Mouse (Mus musculus) cortical plate, adult 2 months (tissue): ENCODE results near the gene Thap8. TPM values are rescaled to one million over a fixed set of nuclear protein-coding genes. Genes with fewer than 3 reads are reported as not detected.
A peak's percentile ranks its signal among the peaks of the same experiment; 100 is the strongest.

Experiments
- H3K27ac ChIP-seq: fragments of 200-500 bp; 2 replicates; pipeline ENCODE4 v1.5.1; 2012; ENCODE audit warnings: low read length, control low read depth, inconsistent platforms; ENCODE audit not compliant: insufficient read depth
- H3K4me1 ChIP-seq: fragments of 200-500 bp; 2 replicates; pipeline ENCODE4 v1.6.1; 2011; ENCODE audit warnings: low read length; ENCODE audit not compliant: control insufficient read depth, insufficient read depth
- H3K4me3 ChIP-seq: fragments of 200-500 bp; 2 replicates; pipeline ENCODE4 v1.5.1; 2011; ENCODE audit warnings: mild to moderate bottlenecking, low read length, control low read depth; ENCODE audit not compliant: insufficient read depth
- CTCF ChIP-seq: fragments of 200-500 bp; IDR thresholded peaks from 2 replicates; pipeline ENCODE4 v1.5.1; 2011; ENCODE audit warnings: mild to moderate bottlenecking, control low read depth, low read length; ENCODE audit not compliant: insufficient read depth; ENCODE audit errors: extremely low read depth
- POLR2A ChIP-seq: fragments of 200-500 bp; IDR thresholded peaks from 2 replicates; pipeline ENCODE4 v1.6.1; 2011; ENCODE audit warnings: mild to moderate bottlenecking, low read length, control low read depth; ENCODE audit not compliant: insufficient read depth; ENCODE audit errors: extremely low read depth
- polyA plus RNA-seq: library from polyadenylated mRNA; depleted of rRNA; stranded (reverse); fragments of >200 nt; gene quantifications from 2 replicates; pipeline ENCODE4 v1.2.3, GENCODE M21; 2012; rRNA removed

Gene Thap8
- polyA plus RNA-seq, 1 experiment: 0.38 TPM

DNA sequence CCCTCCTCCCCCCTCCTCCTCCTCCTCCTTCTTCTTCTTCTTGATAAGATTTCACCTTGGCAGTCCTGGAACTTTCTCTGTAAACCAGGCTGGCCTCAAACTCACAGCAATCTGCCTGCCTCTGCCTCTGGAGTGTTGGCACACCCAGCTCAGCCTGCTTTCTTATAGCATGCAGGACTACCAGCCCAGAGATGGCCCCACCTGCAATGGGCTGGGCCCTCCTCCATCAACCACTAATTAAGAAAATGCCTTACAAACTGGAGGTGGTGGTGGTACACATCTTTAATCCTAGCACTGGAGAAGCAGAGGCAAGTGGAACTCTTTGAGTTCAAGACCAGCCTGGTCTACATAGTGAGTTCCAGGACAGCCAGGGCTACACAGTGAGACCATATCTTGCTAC is 46.5 kb downstream of the Thap8 start:
- no peak overlapping the region for H3K27ac ChIP-seq
- H3K4me3 ChIP-seq: no peak overlapping the region
- H3K4me1 ChIP-seq: peaks cover 1% of the 10 kb centered on the region
- no peak for TF ChIP-seq CTCF
- TF ChIP-seq POLR2A: no peak

- no peak for TF ChIP-seq CTCF
- TF ChIP-seq POLR2A: no peak
- Histone ChIP-seq H3K4me1 (peaks cover 1% of the 10 kb centered on the region), H3K27ac (no peak overlapping the region), H3K4me3 (no peak overlapping the region)
These were observed 47.2 kb downstream of the Thap8 start for GRCm38 (mm10) chr7:30327140-30327539.

GRCm38 (mm10) chr7:30328379-30328778 is 48.5 kb downstream of the Thap8 start:
- TF ChIP-seq CTCF (no peak), POLR2A (no peak)
- no peak overlapping the region for H3K4me3 ChIP-seq
- H3K27ac ChIP-seq: no peak overlapping the region
- peaks cover 2% of the 10 kb centered on the region for H3K4me1 ChIP-seq

- Histone ChIP-seq H3K4me3 (peak overlapping the region; percentile 34), H3K27ac (peak overlapping the region; percentile 58; the same call in 1 of the 2 replicates)
These were observed 52.0 kb downstream of the Thap8 start for GRCm38 (mm10) chr7:30331887-30332286.

DNA sequence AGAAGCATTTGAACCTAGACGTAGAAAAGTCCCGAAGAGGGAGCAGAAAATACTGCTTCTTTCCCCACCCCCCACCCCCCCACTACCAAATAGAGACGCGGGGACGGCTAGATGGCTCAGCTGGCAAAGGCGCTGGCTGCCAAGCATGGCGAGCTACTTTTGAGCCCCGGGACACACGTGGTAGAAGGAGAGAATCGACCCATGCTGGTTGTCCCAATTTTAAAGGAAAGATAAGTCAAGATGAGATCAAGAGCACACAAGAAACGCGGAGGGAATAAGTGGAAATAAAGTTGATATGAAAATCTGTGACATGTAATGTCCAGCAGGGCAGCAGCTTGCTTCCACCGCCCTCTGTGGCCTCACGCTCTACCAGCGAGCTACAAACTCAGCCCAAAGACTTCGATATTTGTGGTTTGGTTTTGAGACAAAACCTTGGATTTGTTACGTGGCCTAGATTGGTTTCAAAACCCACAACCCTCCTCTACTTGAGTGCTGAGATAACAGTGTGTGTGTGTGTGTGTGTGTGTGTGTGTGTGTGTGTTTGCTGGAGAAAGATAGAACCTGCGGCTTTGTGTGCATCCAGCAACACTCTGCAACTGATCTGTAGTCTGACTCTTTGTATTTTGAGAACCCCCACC is 52.8 kb downstream of the Thap8 start:
- TF ChIP-seq CTCF (no peak), POLR2A (no peak)
- H3K4me3 ChIP-seq: peak overlapping the region; percentile 34; the same call in 1 of the 2 replicates
- no peak overlapping the region for H3K27ac ChIP-seq
- H3K4me1 ChIP-seq: peaks cover 5% of the 10 kb centered on the region

More at GRCm38 (mm10) chr7:30331887-30332286, 52.0 kb downstream of the Thap8 start:
- H3K4me1 ChIP-seq: peaks cover 5% of the 10 kb centered on the region
- TF ChIP-seq POLR2A: peak; percentile 78
- TF ChIP-seq CTCF: peak; percentile 90

DNA sequence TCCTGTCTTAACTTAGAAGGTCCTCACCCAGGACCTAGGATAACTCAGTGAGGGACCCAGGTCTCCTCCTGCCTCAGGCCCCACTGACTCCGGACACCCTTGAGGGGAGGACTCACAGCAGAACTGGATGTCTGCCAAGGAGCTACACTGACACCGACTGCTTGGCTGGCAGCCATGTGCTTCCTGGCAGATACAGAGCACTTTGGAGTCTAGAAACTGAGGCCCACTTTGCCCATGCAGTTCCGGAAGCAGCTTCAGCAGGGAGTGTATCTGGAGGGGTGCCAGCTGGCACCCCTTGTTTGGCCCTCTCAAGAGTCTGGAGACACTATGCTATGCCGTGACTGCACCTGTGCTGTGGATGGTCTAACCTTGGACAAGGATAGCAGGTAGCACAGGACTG is 53.5 kb downstream of the Thap8 start:
- TF ChIP-seq POLR2A: no peak
- TF ChIP-seq CTCF: no peak
- H3K4me1 ChIP-seq: peaks cover 5% of the 10 kb centered on the region
- peak overlapping the region; percentile 47; the same call in 1 of the 2 replicates for H3K27ac ChIP-seq
- no peak overlapping the region for H3K4me3 ChIP-seq

GRCm38 (mm10) chr7:30334563-30334962 is 54.7 kb downstream of the Thap8 start:
- H3K27ac ChIP-seq: no peak overlapping the region
- no peak overlapping the region for H3K4me3 ChIP-seq
- H3K4me1 ChIP-seq: peaks cover 5% of the 10 kb centered on the region
- no peak for TF ChIP-seq POLR2A
- TF ChIP-seq CTCF: no peak

- H3K4me1 ChIP-seq: peaks cover 5% of the 10 kb centered on the region
- no peak overlapping the region for H3K4me3 ChIP-seq
- no peak overlapping the region for H3K27ac ChIP-seq
- TF ChIP-seq POLR2A (no peak), CTCF (no peak)
These were observed 55.8 kb downstream of the Thap8 start for GRCm38 (mm10) chr7:30335688-30336087.

- H3K4me3 ChIP-seq: no peak overlapping the region
- H3K4me1 ChIP-seq: peaks cover 5% of the 10 kb centered on the region
- H3K27ac ChIP-seq: no peak overlapping the region
- peak; percentile 96 for TF ChIP-seq CTCF
- no peak for TF ChIP-seq POLR2A
These were observed 56.5 kb downstream of the Thap8 start for GRCm38 (mm10) chr7:30336384-30336783.

DNA sequence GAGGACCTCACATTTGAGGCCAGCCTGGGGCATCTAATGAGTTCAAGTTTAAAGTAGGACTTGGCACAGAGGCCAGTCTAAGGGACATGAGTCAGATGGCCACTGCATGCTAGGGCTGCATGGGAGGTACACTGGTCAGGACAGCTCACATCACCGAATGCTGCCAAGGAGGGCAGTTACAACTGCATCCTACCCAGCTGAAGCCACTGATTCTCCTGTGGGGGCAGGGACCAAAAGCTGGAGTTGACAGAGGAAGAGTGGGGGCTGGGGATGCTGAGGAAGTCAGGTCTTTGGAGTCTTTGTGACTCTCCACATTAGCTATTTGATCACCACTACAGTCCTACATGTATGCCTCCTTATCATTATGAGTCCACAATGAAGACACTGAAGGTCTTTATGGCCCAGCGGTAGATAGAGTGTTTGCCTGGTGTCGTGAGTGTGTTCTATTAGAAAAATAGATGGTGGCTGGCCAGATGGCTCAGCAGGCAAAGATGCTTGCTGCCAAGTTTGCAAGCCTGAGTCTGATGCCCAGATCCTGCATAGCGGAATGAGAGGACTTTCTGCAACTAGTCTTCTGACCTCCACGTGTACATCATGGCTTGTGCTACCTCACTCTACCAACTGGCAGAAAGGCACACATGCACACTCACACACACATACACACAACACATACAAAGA is 59.7 kb downstream of the Thap8 start:
- H3K4me3 ChIP-seq: no peak overlapping the region
- no peak overlapping the region for H3K27ac ChIP-seq
- H3K4me1 ChIP-seq: no peaks in the 10 kb centered on the region
- no peak for TF ChIP-seq POLR2A
- no peak for TF ChIP-seq CTCF

Other genes with a start within 250 kb of the Thap8 start
- 13.8 and 14.2 TPM in 2 replicates for gene Zfp14, start 228.7 kb upstream of the Thap8 start, polyA plus RNA-seq
- gene Zfp82, start 207.2 kb upstream of the Thap8 start, polyA plus RNA-seq: 2.3 and 2.5 TPM in 2 replicates
- 0.44 and 0.50 TPM in 2 replicates for gene Gm26920, start 189.7 kb upstream of the Thap8 start, polyA plus RNA-seq
- gene Zfp566, start 189.6 kb upstream of the Thap8 start, polyA plus RNA-seq: 6.0 and 7.0 TPM in 2 replicates
- gene Zfp260, start 185.3 kb upstream of the Thap8 start, polyA plus RNA-seq: 42.8 and 44.9 TPM in 2 replicates
- 9.8 and 10.4 TPM in 2 replicates for gene Zfp382, start 158.2 kb upstream of the Thap8 start, polyA plus RNA-seq
- gene Zfp146, start 110.3 kb upstream of the Thap8 start, polyA plus RNA-seq: 33.5 and 35.2 TPM in 2 replicates
- gene Cox7a1, start 96.0 kb upstream of the Thap8 start, polyA plus RNA-seq: 7.4 TPM in 2 replicates
- 254 and 279 TPM in 2 replicates for gene Capns1, start 81.3 kb upstream of the Thap8 start, polyA plus RNA-seq
- gene Polr2i, start 48.1 kb upstream of the Thap8 start, polyA plus RNA-seq: 152 and 157 TPM in 2 replicates
- gene Tbcb, start 47.8 kb upstream of the Thap8 start, polyA plus RNA-seq: 136 and 139 TPM in 2 replicates
- gene Ovol3, start 44.4 kb upstream of the Thap8 start, polyA plus RNA-seq: 0.15 TPM in 1 of 2 replicates, not detected in the other
- 3.2 and 4.1 TPM in 2 replicates for gene Wdr62, start 325 bp downstream of the Thap8 start, polyA plus RNA-seq
- 439 and 458 TPM in 2 replicates for gene Clip3, start 11.6 kb downstream of the Thap8 start, polyA plus RNA-seq
- gene Alkbh6, start 28.6 kb downstream of the Thap8 start, polyA plus RNA-seq: 135 and 141 TPM in 2 replicates
- 23.6 and 24.7 TPM in 2 replicates for gene Syne4, start 34.7 kb downstream of the Thap8 start, polyA plus RNA-seq
- gene E130208F15Rik, start 41.6 kb downstream of the Thap8 start, polyA plus RNA-seq: 0.35 and 0.44 TPM in 2 replicates
- 16.9 and 17.4 TPM in 2 replicates for gene Sdhaf1, start 43.8 kb downstream of the Thap8 start, polyA plus RNA-seq
- 20.8 and 21.3 TPM in 2 replicates for gene Lrfn3, start 82.7 kb downstream of the Thap8 start, polyA plus RNA-seq
- 78.9 and 79.5 TPM in 2 replicates for gene Tyrobp, start 133.7 kb downstream of the Thap8 start, polyA plus RNA-seq
- 1.1 and 1.7 TPM in 2 replicates for gene Hcst, start 139.8 kb downstream of the Thap8 start, polyA plus RNA-seq
- gene Nfkbid, start 141.6 kb downstream of the Thap8 start, polyA plus RNA-seq: 4.4 and 5.7 TPM in 2 replicates
- gene Aplp1, start 165.4 kb downstream of the Thap8 start, polyA plus RNA-seq: 1,095 and 1,125 TPM in 2 replicates
- 7.8 and 8.3 TPM in 2 replicates for gene Kirrel2, start 177.6 kb downstream of the Thap8 start, polyA plus RNA-seq
- 1.4 and 1.7 TPM in 2 replicates for gene Nphs1, start 178.2 kb downstream of the Thap8 start, polyA plus RNA-seq
- gene Prodh2, start 213.5 kb downstream of the Thap8 start, polyA plus RNA-seq: not detected in 2 replicates